Mouse (Mus musculus) common myeloid progenitor, adult 5-6 weeks (primary cell): ENCODE data around the gene Dhrs13. TPM values are rescaled to one million over a fixed set of nuclear protein-coding genes. Genes with fewer than 3 reads are reported as not detected.

Experiments used
- ATAC-seq: replicated peaks from 2 replicates; pipeline ENCODE4 v1.8.0; 2016; ENCODE audit warnings: low read depth, mild to moderate bottlenecking, moderate TSS enrichment, inconsistent platforms; ENCODE audit not compliant: poor library complexity, severe bottlenecking
- total RNA-seq: library from RNA; stranded (forward); fragments of 200-1000, 187-1606 nt; gene quantifications from 2 replicates; pipeline ENCODE4 v1.2.3, GENCODE M21; 2017

The Dhrs13 gene
- total RNA-seq: 12.1 and 12.8 TPM in 2 replicates

GRCm38 (mm10) chr11:78031947-78032808, at the start of gene Dhrs13:
TSS of gene Dhrs13 (plus strand) at chr11:78032280.
- peak; percentile 94 for ATAC-seq

- ATAC-seq: peak; percentile 75
Observed at GRCm38 (mm10) chr11:77982441-77982905, 49.6 kb upstream of the Dhrs13 start, which contains the start of gene Phf12. TSS of gene Phf12 (plus strand) at chr11:77982754.

- 0 out of 2 replicates have a peak, but pooled peaks have one; percentile 2 for ATAC-seq
Observed at GRCm38 (mm10) chr11:77983191-77983936, 48.7 kb upstream of the Dhrs13 start.

GRCm38 (mm10) chr11:77983937-77984835, 47.9 kb upstream of the Dhrs13 start:
- ATAC-seq: no peak

DNA sequence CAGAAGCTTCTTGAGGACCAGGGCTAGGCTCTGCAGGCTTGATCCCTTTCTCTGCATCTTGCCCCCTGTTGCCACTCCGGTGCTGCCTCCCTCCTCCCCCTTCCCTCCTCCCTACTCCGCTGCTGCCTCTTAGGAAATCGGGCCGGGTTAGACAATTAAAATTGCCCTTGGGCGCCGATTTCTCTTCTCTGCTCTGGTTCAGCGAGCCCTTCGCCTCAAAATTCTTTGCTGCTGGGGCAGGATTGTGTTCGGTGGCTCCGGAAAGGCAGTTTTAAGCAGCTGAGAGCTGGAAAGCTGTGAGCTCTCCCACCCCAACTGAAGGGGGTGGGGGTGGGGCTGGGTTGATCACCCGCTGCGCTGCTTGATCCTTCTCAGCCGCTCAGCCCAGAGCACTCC, 47.2 kb upstream of the Dhrs13 start:
- no peak for ATAC-seq

DNA sequence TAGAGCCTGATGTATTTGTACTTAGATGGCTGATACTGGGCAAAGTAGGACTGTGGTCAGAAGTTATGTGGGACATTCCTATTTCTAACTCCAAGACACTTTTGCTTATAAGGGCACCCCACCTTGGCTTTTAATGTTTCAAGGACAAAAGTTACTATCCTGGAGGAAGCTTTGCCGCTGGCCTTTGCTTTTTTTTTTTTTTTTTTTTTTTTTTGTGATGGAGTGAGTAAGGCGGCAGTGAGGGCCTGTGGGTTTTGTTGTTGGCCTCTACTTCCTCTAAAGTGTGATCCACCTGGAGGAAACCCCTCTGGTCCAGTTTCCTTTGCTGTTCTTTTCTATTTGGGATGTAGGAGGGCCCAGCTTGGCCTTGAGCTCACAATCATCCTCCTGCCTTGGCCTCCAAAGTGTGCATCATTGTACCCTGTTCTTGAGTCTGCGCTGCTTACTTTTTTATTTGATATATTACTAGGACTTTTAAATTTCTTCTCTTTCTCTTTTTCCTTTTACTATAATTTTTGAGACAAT, 46.5 kb upstream of the Dhrs13 start:
- ATAC-seq: no peak

- no peak for ATAC-seq
Observed at GRCm38 (mm10) chr11:77989071-77989690, 42.9 kb upstream of the Dhrs13 start.

- ATAC-seq: no peak
Observed at GRCm38 (mm10) chr11:77995556-77995955, 36.5 kb upstream of the Dhrs13 start.

DNA sequence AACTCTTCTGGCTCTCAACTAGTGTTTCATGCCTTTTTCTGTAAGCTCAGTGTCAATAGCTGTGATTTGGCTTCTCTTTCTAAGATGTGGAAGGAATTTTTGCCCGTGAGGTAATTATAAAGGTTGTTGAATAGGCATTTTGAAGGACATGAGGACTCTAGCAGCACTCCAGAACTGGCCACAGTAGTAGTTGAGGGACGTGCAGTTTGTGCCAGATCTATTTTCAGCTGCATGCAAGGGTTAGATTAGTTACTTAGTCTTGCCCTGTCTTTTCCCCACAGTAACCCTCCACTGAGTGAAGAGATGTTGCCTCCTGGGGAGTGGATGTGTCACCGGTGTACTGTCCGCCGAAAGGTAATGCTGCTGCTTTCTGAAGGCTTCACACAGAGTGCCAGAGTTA, 25.6 kb upstream of the Dhrs13 start:
- ATAC-seq: no peak

- ATAC-seq: peak; percentile 68
Observed at GRCm38 (mm10) chr11:78019676-78020075, 12.4 kb upstream of the Dhrs13 start.

DNA sequence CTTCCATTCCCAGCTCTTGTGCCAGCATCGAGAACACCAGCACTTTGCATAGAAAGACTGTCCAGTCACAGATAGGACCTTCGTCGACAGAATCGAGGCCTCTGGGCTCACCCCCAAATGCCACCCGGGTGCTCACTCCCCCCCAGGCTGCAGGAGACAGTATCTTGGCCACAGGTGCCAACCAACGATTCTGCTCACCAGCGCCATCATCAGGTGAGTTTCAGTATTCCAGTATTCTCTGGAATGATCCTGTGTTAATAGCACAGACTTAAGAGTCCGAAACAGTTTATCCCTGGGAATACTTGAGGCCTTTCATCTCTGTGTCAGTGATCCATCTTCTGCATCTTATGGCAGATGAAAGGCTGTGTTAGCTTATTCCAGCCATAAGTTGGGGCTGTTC, 8.5 kb upstream of the Dhrs13 start:
- 0 out of 2 replicates have a peak, but pooled peaks have one; percentile 45 for ATAC-seq

GRCm38 (mm10) chr11:78029240-78029639, 2.8 kb upstream of the Dhrs13 start:
- no peak for ATAC-seq

DNA sequence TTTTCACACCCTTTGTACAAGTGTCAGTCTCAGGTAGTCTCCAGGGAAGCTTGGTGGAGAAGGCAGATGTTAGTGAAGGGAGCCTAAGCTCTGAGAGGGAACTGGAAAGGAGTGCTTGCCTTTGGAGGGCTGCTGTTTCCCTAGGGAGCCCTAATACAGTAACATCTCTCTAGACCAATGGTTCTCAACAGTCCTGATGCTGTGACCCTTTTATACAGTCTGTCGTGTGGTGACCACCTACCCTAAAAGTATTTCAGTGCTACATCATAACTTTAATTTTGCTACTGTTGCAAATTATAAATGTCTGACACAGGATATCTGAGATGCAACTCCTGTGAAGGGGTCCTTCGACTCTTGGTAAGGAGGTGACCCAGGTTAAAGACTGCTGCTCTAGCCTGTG, 1.5 kb upstream of the Dhrs13 start:
- ATAC-seq: no peak

DNA sequence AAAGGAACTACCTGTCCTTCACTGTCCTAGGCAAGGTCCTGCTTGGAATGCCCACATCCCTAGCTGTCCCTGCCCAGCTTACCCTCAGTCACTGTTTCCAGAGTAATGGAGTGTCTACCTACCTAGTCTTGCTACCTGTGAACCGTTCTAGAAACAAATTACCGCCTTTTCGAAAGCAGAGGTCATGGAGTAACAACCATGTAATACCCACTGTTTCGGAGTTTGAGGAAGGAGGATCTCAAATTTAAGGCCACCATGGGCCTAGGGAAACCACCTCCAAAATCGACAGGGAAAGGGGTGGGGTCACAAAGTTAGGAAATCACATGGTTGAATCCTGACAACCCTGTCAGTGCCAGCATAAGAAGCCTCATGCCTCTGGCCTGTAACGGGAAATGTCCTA, 691 bp upstream of the Dhrs13 start:
- no peak for ATAC-seq

GRCm38 (mm10) chr11:78032809-78033195, 722 bp downstream of the Dhrs13 start:
- no peak for ATAC-seq

DNA sequence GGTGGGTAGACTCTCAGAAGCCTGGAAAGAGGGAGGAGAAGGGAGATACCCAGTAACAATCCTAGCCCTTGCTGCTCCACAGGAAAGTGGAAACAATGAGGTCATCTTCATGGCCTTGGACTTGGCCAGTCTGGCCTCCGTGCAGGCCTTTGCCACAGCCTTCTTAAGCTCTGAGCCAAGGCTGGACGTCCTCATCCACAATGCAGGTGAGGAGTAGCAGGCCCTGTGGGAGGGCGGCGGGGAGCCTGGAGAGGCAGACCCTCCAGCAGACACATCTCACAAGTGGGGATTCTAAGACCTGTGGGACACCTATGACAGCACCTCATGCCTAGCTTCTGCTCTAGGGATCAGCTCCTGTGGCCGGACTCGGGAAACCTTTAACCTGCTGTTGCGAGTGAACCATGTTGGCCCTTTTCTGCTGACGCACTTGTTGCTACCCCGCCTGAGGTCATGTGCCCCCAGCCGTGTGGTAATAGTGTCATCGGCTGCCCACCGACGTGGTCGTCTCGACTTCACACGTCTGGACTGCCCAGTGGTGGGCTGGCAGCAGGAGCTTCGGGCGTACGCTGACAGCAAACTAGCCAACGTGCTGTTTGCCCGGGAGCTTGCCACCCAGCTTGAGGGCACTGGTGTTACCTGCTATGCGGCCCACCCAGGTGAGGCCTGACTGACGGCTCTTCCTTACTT, 2.0 kb downstream of the Dhrs13 start:
- ATAC-seq: no peak

- ATAC-seq: no peak
Observed at GRCm38 (mm10) chr11:78036791-78037190, 4.7 kb downstream of the Dhrs13 start.

DNA sequence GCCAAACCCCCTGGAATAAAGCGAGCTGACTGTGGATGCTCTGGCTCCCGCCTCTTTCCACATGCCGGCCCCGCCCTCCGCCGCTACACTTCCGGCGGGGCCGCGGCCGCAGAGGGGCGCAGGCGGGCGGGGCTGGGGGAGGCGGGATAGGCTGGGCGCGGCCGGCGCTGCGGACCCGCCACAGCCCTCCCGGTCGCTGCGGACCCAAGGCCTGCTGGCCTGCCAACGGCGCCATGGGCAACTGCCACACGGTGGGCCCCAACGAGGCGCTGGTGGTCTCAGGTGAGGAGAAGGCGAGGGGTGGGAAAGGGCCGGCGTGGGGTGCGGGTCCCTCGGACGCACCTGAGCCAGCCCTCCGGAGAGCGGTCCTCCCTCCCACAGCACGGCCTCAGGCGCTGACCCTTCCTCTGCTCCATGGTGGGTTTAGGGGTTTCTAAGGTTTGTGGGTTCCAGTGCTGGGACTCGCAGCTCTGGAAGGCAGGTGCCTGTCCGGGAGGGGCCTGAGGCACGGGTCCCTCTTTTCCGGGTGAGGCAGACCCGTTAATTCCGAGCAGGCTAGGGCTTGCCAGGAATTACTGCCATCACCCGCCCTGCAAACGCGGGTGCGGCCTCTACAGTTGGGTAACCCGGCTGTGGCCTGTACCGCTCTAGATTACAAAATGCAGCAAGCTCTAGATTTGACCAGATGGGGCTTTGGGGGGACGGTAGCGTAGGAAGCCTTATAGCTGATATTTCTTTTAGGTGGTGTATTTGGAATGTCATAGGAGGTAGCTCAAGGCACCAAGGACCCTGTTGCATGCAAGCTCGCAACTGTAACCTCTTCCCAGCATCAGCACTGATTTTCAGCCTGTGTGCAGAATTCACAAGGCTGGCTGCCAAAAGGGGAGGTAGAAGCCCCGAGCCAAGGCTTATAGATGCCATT, 6.0 kb downstream of the Dhrs13 start, which contains the start of gene Flot2:
Gene Flot2, plus strand, starts transcription at position 101 of the 922 bp plus-strand sequence.
- ATAC-seq: peak; percentile 78
